Mouse (Mus musculus): Measurements from ENCODE around the gene Gm45213. TPM values are rescaled to one million over a fixed set of nuclear protein-coding genes. Genes with fewer than 3 reads are reported as not detected.

The Gm45213 gene
- total RNA-seq, 1 experiment, result not detected

DNA sequence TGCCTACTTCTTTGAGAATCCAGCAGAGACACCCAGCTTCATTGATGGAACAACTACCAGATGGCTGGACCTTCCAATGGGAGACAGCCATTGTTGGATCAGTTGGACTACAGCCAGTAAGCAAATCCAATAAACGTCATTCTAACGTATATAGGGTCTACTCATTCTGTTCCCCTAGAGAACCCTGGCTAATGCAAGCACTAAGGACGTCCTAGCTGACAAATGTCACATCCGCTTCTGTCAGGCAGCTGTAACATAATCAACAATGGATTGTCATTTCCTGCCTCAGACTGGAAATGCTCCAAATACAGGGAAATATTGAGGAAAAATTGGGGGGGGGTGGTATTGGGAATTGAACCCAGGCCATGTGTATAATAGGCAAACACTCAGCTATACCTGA is 62.4 kb downstream of the Gm45213 start:
- in situ Hi-C loops (cut with MboI; ENCODE audit: low sequenced_read_pairs in 2 of 2, unreplicated experiment in 2 of 2), result loop anchor here (25.0 kb wide), 2 partner anchors 207 to 557 kb away; no protein-coding TSS in a partner anchor
- TF ChIP-seq CHD2 (IDR thresholded peaks at IDR 0.05; ENCODE audit: low read depth, low read length) (no peak), HCFC1 (IDR thresholded peaks at IDR 0.05; ENCODE audit: borderline replicate concordance, insufficient read depth, low read length) (no peak), ZNF384 (IDR thresholded peaks at IDR 0.05; ENCODE audit: low read depth, low read length) (no peak), ZC3H11A (IDR thresholded peaks at IDR 0.05; ENCODE audit: borderline replicate concordance, low read depth, low read length) (no peak)

DNA sequence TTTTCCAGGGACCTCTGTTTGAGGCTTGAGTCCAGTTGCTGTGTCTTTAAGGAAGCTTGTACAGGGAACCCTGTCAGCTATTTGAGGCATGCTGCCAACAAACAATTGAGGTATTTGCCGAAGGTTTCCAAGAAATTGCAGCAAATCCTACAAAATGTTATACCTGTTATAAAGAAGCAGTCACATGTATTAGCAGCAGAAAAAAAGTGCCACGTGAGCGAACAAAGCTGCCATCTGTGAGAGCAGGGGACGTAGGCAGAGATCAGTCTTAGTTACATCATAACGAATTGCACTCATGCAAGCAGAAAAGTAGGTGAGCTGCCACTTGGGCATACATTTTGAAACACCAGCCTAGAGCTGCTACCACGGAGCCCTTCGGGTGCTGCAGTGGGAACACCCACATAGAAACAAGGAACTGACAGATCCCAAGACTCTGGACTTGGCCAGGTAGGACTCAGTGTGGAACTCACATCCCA is 63.2 kb downstream of the Gm45213 start:
- Histone ChIP-seq H3K36me3 (ENCODE audit: control insufficient read depth, insufficient read depth, low read length, poor library complexity, severe bottlenecking) (no peaks in the 10 kb centered on the region), H3K4me3 (ENCODE audit: insufficient read depth in 1 of 2, low read depth in 1 of 2, low read length in 2 of 2, poor library complexity in 1 of 2, severe bottlenecking in 1 of 2) (no peak overlapping the region), H3K9me3 (ENCODE audit: control insufficient read depth, insufficient read depth, low read depth, low read length) (no peaks in the 10 kb centered on the region), H3K27ac (ENCODE audit: insufficient read depth, low read depth, low read length, poor library complexity, severe bottlenecking) (no peak overlapping the region), H3K9ac (ENCODE audit: insufficient read depth, low read depth, low read length, poor library complexity, severe bottlenecking) (no peak overlapping the region), H3K4me1 (ENCODE audit: control insufficient read depth in 2 of 2, insufficient read depth in 2 of 2, low read length in 2 of 2, poor library complexity in 1 of 2) (no peaks in the 10 kb centered on the region)
- DNase-seq (ENCODE audit: low read depth, low spot score), result no peak
- in situ Hi-C loops (cut with MboI; ENCODE audit: low sequenced_read_pairs in 2 of 2, unreplicated experiment in 2 of 2), result loop anchor here (25.0 kb wide), 2 partner anchors 206 to 556 kb away; no protein-coding TSS in a partner anchor
- TF ChIP-seq MAFK (IDR thresholded peaks at IDR 0.05; ENCODE audit: insufficient read depth, low read depth, low read length) (no peak), CHD2 (IDR thresholded peaks at IDR 0.05; ENCODE audit: low read depth, low read length) (no peak), ZC3H11A (IDR thresholded peaks at IDR 0.05; ENCODE audit: borderline replicate concordance, low read depth, low read length) (no peak), HCFC1 (IDR thresholded peaks at IDR 0.05; ENCODE audit: borderline replicate concordance, insufficient read depth, low read length) (no peak), ZNF384 (IDR thresholded peaks at IDR 0.05; ENCODE audit: low read depth, low read length) (no peak)

More for the DNA sequence above, 62.4 kb downstream of the Gm45213 start:
- Histone ChIP-seq H3K4me1 (ENCODE audit: control insufficient read depth in 2 of 2, insufficient read depth in 2 of 2, low read length in 2 of 2, poor library complexity in 1 of 2) (no peaks in the 10 kb centered on the region), H3K36me3 (ENCODE audit: control insufficient read depth, insufficient read depth, low read length, poor library complexity, severe bottlenecking) (no peaks in the 10 kb centered on the region), H3K27ac (ENCODE audit: insufficient read depth, low read depth, low read length, poor library complexity, severe bottlenecking) (no peak overlapping the region), H3K9me3 (ENCODE audit: control insufficient read depth, insufficient read depth, low read depth, low read length) (no peaks in the 10 kb centered on the region), H3K4me3 (ENCODE audit: insufficient read depth in 1 of 2, low read depth in 1 of 2, low read length in 2 of 2, poor library complexity in 1 of 2, severe bottlenecking in 1 of 2) (no peak overlapping the region), H3K9ac (ENCODE audit: insufficient read depth, low read depth, low read length, poor library complexity, severe bottlenecking) (no peak overlapping the region)
- DNase-seq (ENCODE audit: low read depth, low spot score), result no peak

DNA sequence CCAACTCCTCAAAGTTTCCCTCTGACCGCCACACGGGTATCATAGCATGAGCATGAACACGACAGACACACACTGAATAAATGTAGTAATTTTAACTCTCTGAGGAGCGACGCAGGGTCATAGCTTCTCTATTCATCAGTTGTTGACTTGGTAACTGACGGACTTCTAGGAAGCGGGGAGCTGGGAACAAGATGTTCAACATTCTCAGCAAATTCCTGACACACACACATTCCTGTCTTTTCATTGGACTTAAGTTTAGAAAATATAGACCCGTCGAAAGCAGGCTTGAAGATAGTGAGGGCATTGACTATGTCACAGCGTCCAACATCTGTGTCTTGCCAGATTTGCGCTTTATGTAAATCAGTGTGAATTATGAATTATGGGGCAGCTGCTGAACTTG is 63.8 kb downstream of the Gm45213 start:
- H3K4me1 ChIP-seq (ENCODE audit: control insufficient read depth in 2 of 2, insufficient read depth in 2 of 2, low read length in 2 of 2, poor library complexity in 1 of 2), result no peaks in the 10 kb centered on the region
- DNase-seq (ENCODE audit: low read depth, low spot score), result no peak
- H3K4me3 ChIP-seq (ENCODE audit: insufficient read depth in 1 of 2, low read depth in 1 of 2, low read length in 2 of 2, poor library complexity in 1 of 2, severe bottlenecking in 1 of 2), result no peak overlapping the region
- TF ChIP-seq ZNF384 (IDR thresholded peaks at IDR 0.05; ENCODE audit: low read depth, low read length) (no peak), MAFK (IDR thresholded peaks at IDR 0.05; ENCODE audit: insufficient read depth, low read depth, low read length) (no peak), CHD2 (IDR thresholded peaks at IDR 0.05; ENCODE audit: low read depth, low read length) (no peak), HCFC1 (IDR thresholded peaks at IDR 0.05; ENCODE audit: borderline replicate concordance, insufficient read depth, low read length) (no peak), ZC3H11A (IDR thresholded peaks at IDR 0.05; ENCODE audit: borderline replicate concordance, low read depth, low read length) (no peak)
- H3K9ac ChIP-seq (ENCODE audit: insufficient read depth, low read depth, low read length, poor library complexity, severe bottlenecking), result no peak overlapping the region
- in situ Hi-C loops (cut with MboI; ENCODE audit: low sequenced_read_pairs in 2 of 2, unreplicated experiment in 2 of 2), result loop anchor here (25.0 kb wide), 2 partner anchors 205 to 555 kb away; no protein-coding TSS in a partner anchor
- no peak overlapping the region for H3K27ac ChIP-seq (ENCODE audit: insufficient read depth, low read depth, low read length, poor library complexity, severe bottlenecking)
- H3K36me3 ChIP-seq (ENCODE audit: control insufficient read depth, insufficient read depth, low read length, poor library complexity, severe bottlenecking), result no peaks in the 10 kb centered on the region
- no peaks in the 10 kb centered on the region for H3K9me3 ChIP-seq (ENCODE audit: control insufficient read depth, insufficient read depth, low read depth, low read length)

DNA sequence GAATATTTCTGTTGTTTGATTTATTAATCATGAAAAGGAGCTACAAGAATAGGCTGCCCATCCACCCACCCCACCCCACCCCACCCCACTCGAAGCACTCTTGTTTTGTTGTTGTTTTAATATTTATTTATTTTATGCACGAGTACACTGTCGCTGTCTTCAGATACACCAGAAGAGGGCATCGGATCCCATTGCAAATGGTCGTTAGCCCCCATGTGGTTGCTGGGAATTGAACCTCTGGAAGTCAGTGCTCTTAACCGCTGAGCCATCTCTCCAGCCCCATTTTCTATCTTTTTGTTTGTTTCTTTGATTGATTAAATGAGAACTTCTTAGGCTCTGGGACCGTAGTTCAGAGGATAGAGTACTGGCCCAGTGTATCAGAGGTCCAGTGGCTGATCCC is 64.5 kb downstream of the Gm45213 start:
- in situ Hi-C loops (cut with MboI; ENCODE audit: low sequenced_read_pairs in 2 of 2, unreplicated experiment in 2 of 2), result loop anchor here (25.0 kb wide), 2 partner anchors 204 to 554 kb away; no protein-coding TSS in a partner anchor
- no peak for DNase-seq (ENCODE audit: low read depth, low spot score)
- H3K9ac ChIP-seq (ENCODE audit: insufficient read depth, low read depth, low read length, poor library complexity, severe bottlenecking), result no peak overlapping the region
- TF ChIP-seq ZNF384 (IDR thresholded peaks at IDR 0.05; ENCODE audit: low read depth, low read length) (no peak), CHD2 (IDR thresholded peaks at IDR 0.05; ENCODE audit: low read depth, low read length) (no peak), ZC3H11A (IDR thresholded peaks at IDR 0.05; ENCODE audit: borderline replicate concordance, low read depth, low read length) (no peak), MAFK (IDR thresholded peaks at IDR 0.05; ENCODE audit: insufficient read depth, low read depth, low read length) (no peak), HCFC1 (IDR thresholded peaks at IDR 0.05; ENCODE audit: borderline replicate concordance, insufficient read depth, low read length) (no peak)
- H3K4me3 ChIP-seq (ENCODE audit: insufficient read depth in 1 of 2, low read depth in 1 of 2, low read length in 2 of 2, poor library complexity in 1 of 2, severe bottlenecking in 1 of 2), result no peak overlapping the region
- H3K27ac ChIP-seq (ENCODE audit: insufficient read depth, low read depth, low read length, poor library complexity, severe bottlenecking), result no peak overlapping the region
- no peaks in the 10 kb centered on the region for H3K36me3 ChIP-seq (ENCODE audit: control insufficient read depth, insufficient read depth, low read length, poor library complexity, severe bottlenecking)
- no peaks in the 10 kb centered on the region for H3K4me1 ChIP-seq (ENCODE audit: control insufficient read depth in 2 of 2, insufficient read depth in 2 of 2, low read length in 2 of 2, poor library complexity in 1 of 2)
- H3K9me3 ChIP-seq (ENCODE audit: control insufficient read depth, insufficient read depth, low read depth, low read length), result no peaks in the 10 kb centered on the region

Data from ES-E14 (cell line).